ENCODE assay signal across 13 mouse cellular contexts in genomic region chr6:86222381-86222780, GRCm38 (mm10). TPM values are rescaled to one million over a fixed set of nuclear protein-coding genes. Genes with fewer than 3 reads are reported as not detected.
DNase-seq lines count a peak whose midpoint lies in the region; ATAC-seq and TF ChIP-seq lines count a peak whose summit lies in the region.
"Had no signal": no experiment of that assay in that cellular context is flagged by ENCODE, and none has a peak within 500 bp of the region (broad histone marks: within the 10 kb centered on the region; RNA-seq: fewer than 3 reads in every experiment).

No protein-coding gene starts in this region.

- ATAC-seq in limb, embryonic 14.5 days (ENCODE audit: low FRiP score, low read depth) = no peak
- peak; percentile 64; the same call in 1 of the 2 replicates for ATAC-seq in embryonic facial prominence, embryonic 13.5 days (ENCODE audit: insufficient number of reproducible peaks, insufficient read depth, low FRiP score, low TSS enrichment, low read depth)
- ATAC-seq: hindbrain, embryonic 16.5 days had no signal

- H3K4me2 ChIP-seq in limb, embryonic 14.5 days (replicated peaks; ENCODE audit: low read depth, low read length, severe bottlenecking) = no peak overlapping the region
- no peak overlapping the region for H3K4me2 ChIP-seq in embryonic facial prominence, embryonic 13.5 days
- H3K4me2 ChIP-seq: heart, embryonic 12.5 days had no signal

- H3K4me3 ChIP-seq in limb, embryonic 14.5 days (replicated peaks; ENCODE audit: low read length) = no peak overlapping the region
- H3K4me3 ChIP-seq in limb, embryonic 10.5 days = no peak overlapping the region
- H3K4me3 ChIP-seq in embryonic facial prominence, embryonic 13.5 days = no peak overlapping the region
- H3K4me3 ChIP-seq in cerebellum, adult 2 months (replicated peaks; ENCODE audit: insufficient read depth, low read depth, low read length) = no peak overlapping the region
- H3K4me3 ChIP-seq: heart, embryonic 12.5 days; megakaryocyte, embryonic 14.5 days had no signal

- H3K27ac ChIP-seq in limb, embryonic 14.5 days (replicated peaks; ENCODE audit: low read depth, low read length) = no peak overlapping the region
- H3K27ac ChIP-seq in limb, embryonic 10.5 days = no peak overlapping the region; the same call in none of the 2 replicates
- H3K27ac ChIP-seq in embryonic facial prominence, embryonic 13.5 days = peak overlapping the region; percentile 18; the same call in 1 of the 2 replicates
- H3K27ac ChIP-seq in cerebellum, adult 2 months (ENCODE audit: insufficient read depth, low read length) = no peak overlapping the region

- no peaks in the 10 kb centered on the region for H3K4me1 ChIP-seq in limb, embryonic 14.5 days (ENCODE audit: control insufficient read depth, insufficient read depth, low read length)
- H3K4me1 ChIP-seq in limb, embryonic 10.5 days = no peaks in the 10 kb centered on the region
- H3K4me1 ChIP-seq in embryonic facial prominence, embryonic 13.5 days = peaks cover 7% of the 10 kb centered on the region; the same call in 1 of the 2 replicates
- H3K4me1 ChIP-seq in cerebellum, adult 2 months (ENCODE audit: control insufficient read depth, insufficient read depth, low read length) = peaks cover 28% of the 10 kb centered on the region

- no peaks in the 10 kb centered on the region for H3K27me3 ChIP-seq in limb, embryonic 14.5 days (ENCODE audit: control insufficient read depth, insufficient read depth, low read length)
- H3K27me3 ChIP-seq in limb, embryonic 10.5 days (ENCODE audit: low read depth, poor library complexity, severe bottlenecking) = no peaks in the 10 kb centered on the region
- H3K27me3 ChIP-seq in embryonic facial prominence, embryonic 13.5 days = no peaks in the 10 kb centered on the region
- no peaks in the 10 kb centered on the region for H3K27me3 ChIP-seq in cerebellum, adult 2 months (ENCODE audit: control insufficient read depth, insufficient read depth, low read length)
- H3K27me3 ChIP-seq: heart, embryonic 12.5 days had no signal

- WGBS in limb, embryonic 14.5 days = 34% methylated on average over 7 of the region's 7 CpGs
- WGBS in limb, embryonic 10.5 days = 35% methylated on average over 7 of the region's 7 CpGs
- WGBS in embryonic facial prominence, embryonic 13.5 days = 25% methylated on average over 7 of the region's 7 CpGs
- WGBS in cerebellum, adult 2 months = 72% methylated on average over 7 of the region's 7 CpGs

- DNase-seq in limb, embryonic 14.5 days (ENCODE audit: low spot score) = peak; percentile 37
- no peak for DNase-seq in limb, embryonic 10.5 days (ENCODE audit: low spot score)
- peak; percentile 33 for DNase-seq in kidney, postnatal 10 days
- peak; percentile 59 for DNase-seq in testis, postnatal 10 days (ENCODE audit: low spot score)
- no peak for DNase-seq in right cerebral cortex, postnatal 36 days (ENCODE audit: low spot score in 2 of 2)
- no peak for DNase-seq in cerebellum, adult 2 months
- DNase-seq: adrenal gland, postnatal 36 days; cerebellum, adult 18-20 months; layer of hippocampus, postnatal 36 days had no signal

- TF ChIP-seq CTCF in cerebellum, adult 2 months (IDR thresholded peaks at IDR 0.05; ENCODE audit: borderline replicate concordance, insufficient read depth, low read depth, low read length) = no peak

- no peak overlapping the region for H3K9ac ChIP-seq in limb, embryonic 14.5 days (ENCODE audit: low read depth, low read length, severe bottlenecking)
- no peak overlapping the region for H3K9ac ChIP-seq in embryonic facial prominence, embryonic 13.5 days
- H3K9ac ChIP-seq: heart, embryonic 12.5 days had no signal

- TF ChIP-seq POLR2A in limb, embryonic 14.5 days (IDR thresholded peaks at IDR 0.05; ENCODE audit: borderline replicate concordance, extremely low read depth, insufficient read depth, insufficient read length) = no peak
- TF ChIP-seq POLR2A in cerebellum, adult 2 months (IDR thresholded peaks at IDR 0.05; ENCODE audit: borderline replicate concordance, insufficient read depth, low read length) = no peak

- H3K9me3 ChIP-seq in limb, embryonic 14.5 days (ENCODE audit: control insufficient read depth, low read length) = no peaks in the 10 kb centered on the region
- H3K9me3 ChIP-seq in limb, embryonic 10.5 days (replicated peaks) = no peaks in the 10 kb centered on the region
- H3K9me3 ChIP-seq in embryonic facial prominence, embryonic 13.5 days = no peaks in the 10 kb centered on the region
- H3K9me3 ChIP-seq: heart, embryonic 12.5 days; megakaryocyte, embryonic 14.5 days had no signal

- H3K36me3 ChIP-seq in limb, embryonic 14.5 days (ENCODE audit: control insufficient read depth, insufficient read depth, low read length) = no peaks in the 10 kb centered on the region
- no peaks in the 10 kb centered on the region for H3K36me3 ChIP-seq in limb, embryonic 10.5 days
- H3K36me3 ChIP-seq in embryonic facial prominence, embryonic 13.5 days = no peaks in the 10 kb centered on the region
- H3K36me3 ChIP-seq: heart, embryonic 12.5 days had no signal

RNA-seq across cellular contexts. Expression of gene Tgfa, which starts 27.4 kb away (rescaled TPM):
- polyA plus RNA-seq in limb, embryonic 14.5 days (2012; rRNA removed) = 2.7 and 3.8 TPM in 2 replicates
- 3.1 and 3.3 TPM in 2 replicates for polyA plus RNA-seq in limb, embryonic 14.5 days (2014; fragmentation: Nextera tagmentation; extraction: Ambion mirVana)
- polyA plus RNA-seq in limb, embryonic 10.5 days (2016; fragmentation: Nextera tagmentation; extraction: Ambion mirVana) = 0.43 and 1.1 TPM in 2 replicates
- polyA plus RNA-seq in embryonic facial prominence, embryonic 13.5 days (2015; fragmentation: Nextera tagmentation; extraction: Ambion mirVana) = 3.6 and 5.8 TPM in 2 replicates
- 13.9 and 16.1 TPM in 2 replicates for polyA plus RNA-seq in cerebellum, adult 2 months (2012; rRNA removed)

Comparison
In these comparisons a context has a peak if more than half of its experiments do, and no peak if none do; other contexts are left out.
1. DNase-seq: peak in limb, embryonic 14.5 days (single experiment), kidney, postnatal 10 days (single experiment) and testis, postnatal 10 days (single experiment); none in limb, embryonic 10.5 days (single experiment), right cerebral cortex, postnatal 36 days (0 of 2) and cerebellum, adult 2 months (0 of 2).